Mouse (Mus musculus): ENCODE measurements around the gene Zfp791. TPM values are rescaled to one million over a fixed set of nuclear protein-coding genes. Genes with fewer than 3 reads are reported as not detected.
A peak's percentile ranks its signal among the peaks of the same experiment; 100 is the strongest.

Zfp791 gene
- polyA plus RNA-seq, 2 experiments = 0.77 to 2.4 TPM

DNA sequence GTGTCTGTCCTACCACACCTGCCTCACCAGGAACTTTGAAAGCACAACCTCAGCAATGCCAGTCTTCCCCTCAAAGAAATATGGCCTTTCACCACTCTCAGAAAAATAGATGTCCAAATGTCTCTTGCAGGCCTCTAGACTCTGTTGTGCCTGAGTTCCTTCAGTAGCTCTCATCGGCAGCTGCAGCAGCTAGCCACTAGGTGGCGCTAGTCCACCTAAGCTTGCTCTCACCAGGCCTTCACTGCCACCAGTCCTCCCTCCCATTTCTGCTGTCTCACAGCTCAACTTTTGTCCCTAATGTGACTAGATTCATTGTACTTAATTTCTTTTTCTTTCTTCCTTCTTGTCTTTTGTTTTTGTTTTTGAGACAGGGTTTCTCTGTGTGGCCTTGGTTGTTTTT lies 45.9 kb downstream of the Zfp791 start:
- Histone ChIP-seq H3K4me3 (replicated peaks; ENCODE audit: low read length) (no peak overlapping the region), H3K27me3 (ENCODE audit: control insufficient read depth, insufficient read depth, low read length) (no peaks in the 10 kb centered on the region), H3K4me2 (replicated peaks; ENCODE audit: low read depth, low read length, severe bottlenecking) (no peak overlapping the region), H3K9ac (ENCODE audit: low read depth, low read length, severe bottlenecking) (no peak overlapping the region), H3K9me3 (ENCODE audit: control insufficient read depth, low read length) (no peaks in the 10 kb centered on the region), H3K36me3 (ENCODE audit: control insufficient read depth, insufficient read depth, low read length) (peaks cover 48% of the 10 kb centered on the region), H3K4me1 (ENCODE audit: control insufficient read depth, insufficient read depth, low read length) (peaks cover 10% of the 10 kb centered on the region), H3K27ac (replicated peaks; ENCODE audit: low read depth, low read length) (no peak overlapping the region)
- WGBS = 0% methylated on average over 2 of the region's 2 CpGs
- DNase-seq (ENCODE audit: low spot score) (peak; percentile 94), ATAC-seq (ENCODE audit: low FRiP score, low read depth) (peak; percentile 47; the same call in 1 of the 2 replicates)
- TF ChIP-seq POLR2A (IDR thresholded peaks at IDR 0.05; ENCODE audit: borderline replicate concordance, extremely low read depth, insufficient read depth, insufficient read length) = no peak

DNA sequence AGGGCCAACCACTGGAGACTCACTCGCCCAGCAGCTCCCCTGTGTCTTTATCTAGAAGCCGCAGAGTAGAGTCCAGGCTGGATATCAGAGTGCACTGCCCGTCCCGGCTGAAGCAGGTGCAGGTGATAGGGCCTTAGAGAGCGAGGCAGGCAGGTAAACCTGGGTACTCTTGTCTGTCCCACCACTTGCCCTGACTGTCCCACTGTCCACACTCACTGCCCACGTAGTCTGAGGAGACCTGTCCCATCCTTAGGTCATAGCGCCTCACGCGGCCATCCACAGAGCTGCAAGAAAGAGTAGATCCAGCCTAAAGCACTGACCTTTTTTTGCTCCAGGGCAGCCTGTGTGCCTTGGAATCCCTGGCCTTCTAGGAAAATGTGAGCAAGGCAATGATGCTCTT lies 46.9 kb downstream of the Zfp791 start:
- Histone ChIP-seq H3K27ac (replicated peaks; ENCODE audit: low read depth, low read length) (no peak overlapping the region), H3K4me2 (replicated peaks; ENCODE audit: low read depth, low read length, severe bottlenecking) (no peak overlapping the region), H3K27me3 (ENCODE audit: control insufficient read depth, insufficient read depth, low read length) (no peaks in the 10 kb centered on the region), H3K9ac (ENCODE audit: low read depth, low read length, severe bottlenecking) (no peak overlapping the region), H3K4me1 (ENCODE audit: control insufficient read depth, insufficient read depth, low read length) (peaks cover 13% of the 10 kb centered on the region), H3K4me3 (replicated peaks; ENCODE audit: low read length) (no peak overlapping the region), H3K9me3 (ENCODE audit: control insufficient read depth, low read length) (no peaks in the 10 kb centered on the region), H3K36me3 (ENCODE audit: control insufficient read depth, insufficient read depth, low read length) (peaks cover 48% of the 10 kb centered on the region)
- TF ChIP-seq POLR2A (IDR thresholded peaks at IDR 0.05; ENCODE audit: borderline replicate concordance, extremely low read depth, insufficient read depth, insufficient read length) = no peak
- WGBS = 71% methylated on average over 9 of the region's 9 CpGs
- DNase-seq (ENCODE audit: low spot score) = no peak
- ATAC-seq (ENCODE audit: low FRiP score, low read depth) = no peak

DNA sequence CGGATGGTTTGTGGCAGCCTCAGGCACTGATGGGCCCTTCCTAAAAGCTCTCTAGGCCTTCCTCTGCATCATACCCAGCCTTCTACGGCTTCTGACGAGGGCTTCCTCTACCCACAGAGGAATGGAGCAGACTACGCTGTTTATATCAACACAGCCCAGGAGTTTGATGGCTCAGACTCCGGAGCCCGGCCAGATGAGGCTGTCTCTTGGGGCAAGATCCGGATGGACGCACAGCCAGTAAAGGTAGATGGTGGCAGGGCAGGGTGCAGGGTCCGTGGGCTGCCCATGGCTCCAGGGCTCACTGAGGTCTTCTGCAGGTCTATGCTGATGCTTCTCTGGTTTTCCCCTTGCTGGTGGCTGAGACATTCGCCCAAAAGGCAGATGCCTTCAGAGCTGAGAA lies 48.3 kb downstream of the Zfp791 start:
- no peak for DNase-seq (ENCODE audit: low spot score)
- Histone ChIP-seq H3K27ac (replicated peaks; ENCODE audit: low read depth, low read length) (no peak overlapping the region), H3K4me2 (replicated peaks; ENCODE audit: low read depth, low read length, severe bottlenecking) (no peak overlapping the region), H3K27me3 (ENCODE audit: control insufficient read depth, insufficient read depth, low read length) (no peaks in the 10 kb centered on the region), H3K9me3 (ENCODE audit: control insufficient read depth, low read length) (no peaks in the 10 kb centered on the region), H3K4me1 (ENCODE audit: control insufficient read depth, insufficient read depth, low read length) (peaks cover 11% of the 10 kb centered on the region), H3K4me3 (replicated peaks; ENCODE audit: low read length) (no peak overlapping the region), H3K36me3 (ENCODE audit: control insufficient read depth, insufficient read depth, low read length) (peaks cover 48% of the 10 kb centered on the region), H3K9ac (ENCODE audit: low read depth, low read length, severe bottlenecking) (no peak overlapping the region)
- TF ChIP-seq POLR2A (IDR thresholded peaks at IDR 0.05; ENCODE audit: borderline replicate concordance, extremely low read depth, insufficient read depth, insufficient read length) = no peak
- no peak for ATAC-seq (ENCODE audit: low FRiP score, low read depth)
- WGBS = 90% methylated on average over 10 of the region's 10 CpGs

DNA sequence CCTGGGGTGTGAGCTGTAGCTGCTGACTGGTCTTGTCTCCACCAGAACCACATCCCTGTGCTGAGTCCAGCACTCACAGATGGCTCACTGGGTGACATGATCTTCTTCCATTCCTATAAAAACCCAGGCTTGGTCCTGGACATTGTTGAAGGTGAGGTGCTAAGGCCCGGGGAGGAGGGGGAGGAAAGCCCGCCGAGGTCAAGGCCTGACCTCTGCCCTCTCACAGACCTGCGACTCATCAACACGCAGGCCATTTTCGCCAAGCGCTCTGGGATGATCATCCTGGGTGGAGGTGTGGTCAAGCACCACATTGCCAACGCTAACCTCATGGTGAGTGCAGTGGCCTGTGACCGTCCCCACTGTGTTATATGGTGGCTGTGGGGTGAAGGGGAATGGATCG lies 48.7 kb downstream of the Zfp791 start:
- H3K27me3 ChIP-seq (ENCODE audit: control insufficient read depth, insufficient read depth, low read length) = no peaks in the 10 kb centered on the region
- ATAC-seq (ENCODE audit: low FRiP score, low read depth) (no peak), DNase-seq (ENCODE audit: low spot score) (no peak)
- H3K9me3 ChIP-seq (ENCODE audit: control insufficient read depth, low read length) = no peaks in the 10 kb centered on the region
- H3K4me3 ChIP-seq (replicated peaks; ENCODE audit: low read length) = no peak overlapping the region
- H3K4me2 ChIP-seq (replicated peaks; ENCODE audit: low read depth, low read length, severe bottlenecking) = no peak overlapping the region
- 84% methylated on average over 10 of the region's 10 CpGs for WGBS
- H3K27ac ChIP-seq (replicated peaks; ENCODE audit: low read depth, low read length) = no peak overlapping the region
- peaks cover 10% of the 10 kb centered on the region for H3K4me1 ChIP-seq (ENCODE audit: control insufficient read depth, insufficient read depth, low read length)
- H3K36me3 ChIP-seq (ENCODE audit: control insufficient read depth, insufficient read depth, low read length) = peaks cover 48% of the 10 kb centered on the region
- no peak overlapping the region for H3K9ac ChIP-seq (ENCODE audit: low read depth, low read length, severe bottlenecking)
- no peak for TF ChIP-seq POLR2A (IDR thresholded peaks at IDR 0.05; ENCODE audit: borderline replicate concordance, extremely low read depth, insufficient read depth, insufficient read length)

DNA sequence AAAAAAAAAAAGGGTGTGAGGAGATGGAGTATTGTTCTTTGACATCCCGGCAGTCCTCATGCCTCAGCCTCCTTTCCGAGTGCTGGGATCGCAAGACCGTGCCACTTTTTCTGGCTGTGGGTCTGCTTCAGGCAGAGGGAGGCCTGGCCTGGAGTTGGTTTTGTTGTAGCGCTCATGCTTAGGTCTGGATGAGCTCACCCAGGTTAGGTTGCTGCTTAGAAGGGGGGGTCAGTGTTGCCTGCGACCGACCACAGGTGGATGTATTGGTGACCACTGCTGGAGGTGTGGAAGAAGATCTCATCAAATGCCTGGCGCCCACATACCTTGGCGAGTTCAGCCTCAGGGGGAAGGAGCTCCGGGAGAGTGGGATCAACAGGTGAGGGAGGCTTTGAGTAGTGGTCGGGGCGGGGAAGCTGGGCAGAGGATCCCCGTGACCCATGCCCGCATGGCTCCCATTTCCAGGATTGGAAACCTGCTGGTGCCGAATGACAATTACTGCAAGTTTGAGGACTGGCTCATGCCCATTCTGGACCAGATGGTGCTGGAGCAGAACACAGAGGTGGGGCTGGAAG lies 49.8 kb downstream of the Zfp791 start:
- peaks cover 10% of the 10 kb centered on the region for H3K4me1 ChIP-seq (ENCODE audit: control insufficient read depth, insufficient read depth, low read length)
- no peak for TF ChIP-seq POLR2A (IDR thresholded peaks at IDR 0.05; ENCODE audit: borderline replicate concordance, extremely low read depth, insufficient read depth, insufficient read length)
- H3K9ac ChIP-seq (ENCODE audit: low read depth, low read length, severe bottlenecking) = no peak overlapping the region
- DNase-seq (ENCODE audit: low spot score) (no peak), ATAC-seq (ENCODE audit: low FRiP score, low read depth) (no peak)
- no peaks in the 10 kb centered on the region for H3K9me3 ChIP-seq (ENCODE audit: control insufficient read depth, low read length)
- no peak overlapping the region for H3K4me3 ChIP-seq (replicated peaks; ENCODE audit: low read length)
- H3K4me2 ChIP-seq (replicated peaks; ENCODE audit: low read depth, low read length, severe bottlenecking) = no peak overlapping the region
- 92% methylated on average over 15 of the region's 15 CpGs for WGBS
- peaks cover 47% of the 10 kb centered on the region for H3K36me3 ChIP-seq (ENCODE audit: control insufficient read depth, insufficient read depth, low read length)
- no peak overlapping the region for H3K27ac ChIP-seq (replicated peaks; ENCODE audit: low read depth, low read length)
- H3K27me3 ChIP-seq (ENCODE audit: control insufficient read depth, insufficient read depth, low read length) = no peaks in the 10 kb centered on the region

Data from limb, embryonic 14.5 days (tissue).